Mouse (Mus musculus) cerebellum, adult 11 months (tissue): Measurements from ENCODE around the gene Pik3c2g.
"Not testable (repeated sequence)": the region's sequence is repeated elsewhere in the genome, so short reads cannot be mapped to it uniquely, and the experiment has no call there.

ENCODE experiments used
- DNase-seq: peaks from one replicate; pipeline ENCODE4 v3.0.0; 2022

The Pik3c2g gene

GRCm38 (mm10) chr6:139846889-139847544 lies 260.0 kb downstream of the Pik3c2g start:
- no peak for DNase-seq

DNA sequence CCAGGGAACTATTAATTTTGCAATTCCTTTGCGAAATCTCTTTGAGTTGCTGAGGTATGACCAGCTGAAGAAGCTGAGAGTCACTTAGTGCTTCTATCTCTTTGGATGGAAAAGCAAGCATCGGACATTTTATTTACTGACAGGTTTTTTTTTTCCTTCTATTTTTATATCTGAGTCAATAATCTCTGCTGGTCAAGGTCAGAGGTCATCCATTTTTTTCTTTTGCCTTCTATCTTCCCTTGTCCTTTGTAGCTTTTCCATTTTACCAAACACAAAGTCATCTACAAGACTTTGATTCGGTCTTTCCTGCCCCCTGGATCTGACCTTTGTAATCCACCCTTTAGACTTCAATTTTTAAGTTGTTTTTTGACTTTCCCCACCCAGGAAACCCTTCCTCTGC lies 262.9 kb downstream of the Pik3c2g start:
- DNase-seq: no peak

DNA sequence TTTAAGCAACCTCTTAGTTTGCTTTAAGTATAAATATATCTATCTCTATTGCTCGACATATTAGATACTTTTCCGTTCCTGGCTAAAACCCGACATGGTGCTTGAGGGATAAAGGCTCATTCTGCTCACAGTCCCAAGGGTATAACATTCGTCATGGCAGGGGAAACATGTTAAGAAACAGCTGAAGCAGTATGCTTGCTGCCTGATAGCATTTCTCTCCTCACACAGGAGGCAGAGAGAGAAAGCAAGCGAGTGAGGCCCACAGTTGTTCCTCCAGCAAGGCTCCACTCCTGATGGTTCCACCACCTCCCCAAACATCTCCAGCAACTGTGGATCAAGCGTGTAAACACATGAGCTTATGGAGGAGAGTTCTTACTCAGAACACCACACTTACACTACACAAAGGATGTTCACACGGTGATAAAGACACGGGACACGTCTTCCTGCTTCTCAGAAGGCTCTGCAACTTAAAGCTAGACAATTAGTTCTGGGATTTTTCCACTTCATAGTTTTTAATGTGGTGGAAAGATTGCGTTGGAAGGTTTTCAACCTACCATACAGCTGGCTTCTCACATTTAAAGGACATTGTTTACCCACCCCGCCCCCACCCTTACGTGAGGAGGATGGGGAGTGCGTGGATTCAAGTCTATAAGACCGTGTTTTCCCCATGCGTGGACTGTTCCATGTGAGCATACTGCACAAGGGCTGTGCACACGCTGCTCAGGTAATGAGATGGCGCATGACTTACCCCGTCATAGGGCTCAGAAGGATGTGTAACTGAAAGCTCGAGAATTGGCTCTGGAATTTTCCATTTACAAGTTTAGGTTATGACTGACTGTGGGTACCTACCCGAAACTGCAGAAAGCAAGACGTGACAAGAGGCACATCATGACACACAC lies 264.9 kb downstream of the Pik3c2g start:
- DNase-seq: no peak

DNA sequence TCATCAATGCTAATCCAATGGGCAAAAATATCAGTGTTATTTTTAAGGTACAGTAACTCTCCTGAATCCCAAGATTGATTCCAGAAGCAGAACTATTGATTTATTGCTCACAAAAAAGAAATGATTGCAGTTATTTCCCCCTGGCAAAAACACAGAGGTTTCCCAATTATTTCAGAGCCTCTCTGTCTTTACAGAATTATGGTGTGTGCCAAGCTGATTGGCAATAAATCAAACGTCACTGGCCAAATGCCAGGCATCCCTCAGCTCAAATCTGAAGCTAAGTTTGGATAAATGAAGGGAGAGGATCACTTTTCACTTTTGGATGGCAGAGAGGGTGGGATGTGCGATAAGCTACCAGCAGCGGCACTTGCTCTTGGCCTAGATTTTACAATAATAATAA lies 265.8 kb downstream of the Pik3c2g start:
- DNase-seq: no peak

GRCm38 (mm10) chr6:139860141-139860540 lies 273.1 kb downstream of the Pik3c2g start:
- no peak for DNase-seq

DNA sequence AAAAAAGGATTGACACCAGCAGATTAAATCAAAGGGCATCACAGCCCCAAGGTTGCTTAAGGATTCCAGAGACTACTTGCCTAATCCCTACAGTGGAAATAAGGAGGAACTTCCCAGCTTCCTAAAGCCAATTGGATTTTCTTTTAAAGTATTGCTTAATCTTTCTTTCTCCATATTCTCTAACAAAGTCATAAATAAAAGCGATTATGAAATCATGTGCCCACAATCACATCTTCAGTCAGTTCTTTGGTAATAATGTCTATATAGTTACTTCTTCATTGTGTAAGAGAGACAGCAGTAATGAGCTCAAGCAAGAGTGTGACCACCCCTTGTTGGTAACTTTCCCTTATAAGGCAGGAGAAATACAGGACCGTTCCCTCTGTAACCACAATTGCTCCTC lies 274.5 kb downstream of the Pik3c2g start:
- no peak for DNase-seq

GRCm38 (mm10) chr6:139865059-139865673 lies 278.1 kb downstream of the Pik3c2g start:
- no peak for DNase-seq

GRCm38 (mm10) chr6:139874418-139875176 lies 287.6 kb downstream of the Pik3c2g start:
- DNase-seq: peak; percentile 1

GRCm38 (mm10) chr6:139876691-139877090 lies 289.7 kb downstream of the Pik3c2g start:
- no peak for DNase-seq

- DNase-seq: no peak
These were observed 290.7 kb downstream of the Pik3c2g start for GRCm38 (mm10) chr6:139877476-139878361.

DNA sequence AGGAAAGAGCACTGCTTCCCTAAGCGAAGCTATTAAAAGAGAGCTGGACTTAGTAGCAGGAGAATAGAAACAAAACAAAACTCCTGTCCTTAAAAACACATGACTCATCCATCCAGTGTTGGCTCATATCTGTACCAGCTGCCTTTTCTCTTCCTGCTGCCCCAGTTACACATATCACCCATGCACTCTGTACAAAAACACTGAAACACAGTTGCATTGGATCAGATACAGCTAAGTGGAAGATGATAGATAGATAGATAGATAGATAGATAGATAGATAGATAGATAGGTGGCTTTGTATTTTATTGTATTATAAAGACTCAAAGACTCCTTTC lies 291.3 kb downstream of the Pik3c2g start:
- DNase-seq: no peak

GRCm38 (mm10) chr6:139882076-139882475 lies 295.1 kb downstream of the Pik3c2g start:
- DNase-seq: no peak

- no peak for DNase-seq
These were observed 300.2 kb downstream of the Pik3c2g start for GRCm38 (mm10) chr6:139887175-139887574.

- DNase-seq: no peak
These were observed 308.6 kb downstream of the Pik3c2g start for GRCm38 (mm10) chr6:139895637-139896036.

- no peak for DNase-seq
These were observed 312.7 kb downstream of the Pik3c2g start for GRCm38 (mm10) chr6:139899630-139900151.

GRCm38 (mm10) chr6:139901801-139902200 lies 314.8 kb downstream of the Pik3c2g start:
- no peak for DNase-seq

- DNase-seq: no peak
These were observed 320.1 kb downstream of the Pik3c2g start for GRCm38 (mm10) chr6:139907138-139907537.

- DNase-seq: no peak
These were observed 322.1 kb downstream of the Pik3c2g start for GRCm38 (mm10) chr6:139908997-139909669.

GRCm38 (mm10) chr6:139928766-139929165 lies 341.7 kb downstream of the Pik3c2g start:
- DNase-seq: no peak

GRCm38 (mm10) chr6:139934861-139935260 lies 347.8 kb downstream of the Pik3c2g start:
- DNase-seq: no peak

DNA sequence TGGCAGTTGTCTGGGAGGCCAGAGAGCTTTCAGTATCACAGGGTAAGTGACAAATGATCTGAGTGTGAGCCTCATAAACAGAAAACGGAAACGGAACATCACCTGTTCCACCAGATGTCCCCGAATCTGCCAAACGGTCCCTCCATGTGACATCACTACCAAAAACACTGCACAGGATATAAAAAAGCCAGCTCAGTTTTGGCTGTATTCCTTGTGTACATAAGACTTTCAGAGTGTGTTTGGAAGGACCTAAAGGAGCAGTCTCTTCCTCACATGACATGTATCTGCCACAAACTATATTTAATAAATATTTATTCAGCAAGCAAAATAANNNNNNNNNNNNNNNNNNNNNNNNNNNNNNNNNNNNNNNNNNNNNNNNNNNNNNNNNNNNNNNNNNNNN lies 350.6 kb downstream of the Pik3c2g start:
- DNase-seq: not testable (repeated sequence)
